Mouse (Mus musculus) embryonic fibroblast, embryonic 13.5 days (primary cell): Measurements from ENCODE around the gene Ncam1.

Experiments
- CTCF ChIP-seq: IDR thresholded peaks from 2 replicates; pipeline ENCODE4 v1.5.1; 2011; ENCODE audit warnings: mild to moderate bottlenecking, control low read depth, low read length, moderate library complexity, borderline replicate concordance; ENCODE audit not compliant: insufficient read depth
- POLR2A ChIP-seq: IDR thresholded peaks from 2 replicates; pipeline ENCODE4 v1.6.1; 2011; ENCODE audit warnings: low read depth, mild to moderate bottlenecking, control low read depth, low read length, moderate library complexity

DNA sequence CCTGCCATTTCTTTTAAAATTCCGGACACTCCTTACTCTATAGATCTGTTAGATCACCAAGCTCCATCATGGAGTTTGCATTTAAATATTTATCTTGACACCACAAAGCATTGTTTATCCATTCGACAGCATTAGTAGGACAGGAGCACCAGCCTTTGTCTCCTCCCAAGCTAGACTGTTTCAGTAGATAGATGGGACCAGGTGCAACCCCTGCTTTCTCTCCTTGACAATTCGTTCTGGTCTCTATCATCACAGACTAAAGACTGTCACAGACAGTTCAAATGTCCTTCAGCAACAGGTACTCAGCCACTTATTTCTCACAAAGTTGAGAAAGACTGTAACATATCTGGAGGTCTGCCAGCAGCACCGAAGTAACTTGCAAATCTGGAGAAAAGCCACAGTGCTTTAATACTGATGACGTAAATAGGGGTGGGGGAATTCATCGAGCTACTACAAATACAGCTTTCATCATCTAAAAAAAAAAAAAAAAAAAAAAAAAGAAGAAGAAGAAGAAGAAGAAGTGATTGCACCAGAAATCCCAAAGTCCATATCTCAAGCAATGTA is 4.7 kb downstream of the Ncam1 start:
- TF ChIP-seq CTCF, result no peak
- TF ChIP-seq POLR2A, result no peak
